In genomic region chr17:34808599-34809205, GRCm38 (mm10) we compare ENCODE assay signal across 25 mouse cellular contexts. TPM values are rescaled to one million over a fixed set of nuclear protein-coding genes. Genes with fewer than 3 reads are reported as not detected.
A peak's percentile ranks its signal among the peaks of the same experiment; 100 is the strongest.
DNase-seq lines count a peak whose midpoint lies in the region; ATAC-seq and TF ChIP-seq lines count a peak whose summit lies in the region.
"Had no signal": no experiment of that assay in that cellular context is flagged by ENCODE, and none has a peak within 500 bp of the region (broad histone marks: within the 10 kb centered on the region; RNA-seq: fewer than 3 reads in every experiment).

No protein-coding gene starts in this region.

- no peaks in the 10 kb centered on the region for H3K36me3 ChIP-seq in liver, embryonic 12.5 days
- H3K36me3 ChIP-seq in liver, embryonic 14.5 days (replicated peaks; ENCODE audit: control insufficient read depth, insufficient read depth, low read depth) = no peaks in the 10 kb centered on the region
- H3K36me3 ChIP-seq: embryonic facial prominence, embryonic 12.5 days; heart, embryonic 15.5 days; hindbrain, embryonic 12.5 days; lung, embryonic 15.5 days; midbrain, embryonic 10.5 days had no signal

- no peak for TF ChIP-seq EP300 in liver, embryonic 14.5 days (IDR thresholded peaks at IDR 0.05; ENCODE audit: low read depth)

- H3K4me1 ChIP-seq in liver, embryonic 12.5 days = no peaks in the 10 kb centered on the region
- peaks cover 0 to 3% of the 10 kb centered on the region in 2 experiments; a peak in 2 of 4 replicates for H3K4me1 ChIP-seq in liver, embryonic 14.5 days (replicated peaks; ENCODE audit: control insufficient read depth in 2 of 2, insufficient read depth in 2 of 2, low read length in 1 of 2)
- H3K4me1 ChIP-seq: embryonic facial prominence, embryonic 12.5 days; heart, embryonic 15.5 days; hindbrain, embryonic 12.5 days; lung, embryonic 15.5 days; midbrain, embryonic 10.5 days had no signal

- H3K9ac ChIP-seq in liver, embryonic 12.5 days = no peak overlapping the region
- no peak overlapping the region for H3K9ac ChIP-seq in liver, embryonic 14.5 days (replicated peaks)
- H3K9ac ChIP-seq: embryonic facial prominence, embryonic 12.5 days; heart, embryonic 15.5 days; hindbrain, embryonic 12.5 days; lung, embryonic 15.5 days had no signal

- no peak overlapping the region for H3K4me2 ChIP-seq in liver, embryonic 12.5 days
- no peak overlapping the region for H3K4me2 ChIP-seq in liver, embryonic 14.5 days (ENCODE audit: low read depth)
- H3K4me2 ChIP-seq: embryonic facial prominence, embryonic 12.5 days; heart, embryonic 15.5 days; hindbrain, embryonic 12.5 days; lung, embryonic 15.5 days had no signal

- peaks cover 7% of the 10 kb centered on the region; the same call in 1 of the 2 replicates for H3K9me3 ChIP-seq in liver, embryonic 12.5 days (replicated peaks)
- peaks cover 2% of the 10 kb centered on the region; the same call in 1 of the 2 replicates for H3K9me3 ChIP-seq in liver, embryonic 14.5 days (ENCODE audit: control insufficient read depth, low read length)

- no peak overlapping the region for H3K4me3 ChIP-seq in liver, embryonic 12.5 days
- no peak overlapping the region for H3K4me3 ChIP-seq in liver, embryonic 14.5 days (ENCODE audit: insufficient read depth in 1 of 2, low read depth in 2 of 2, low read length in 2 of 2)
- H3K4me3 ChIP-seq: embryonic facial prominence, embryonic 12.5 days; heart, embryonic 15.5 days; hindbrain, embryonic 12.5 days; lung, embryonic 15.5 days; midbrain, embryonic 10.5 days had no signal

- WGBS in liver, embryonic 12.5 days (ENCODE audit: insufficient replicate concordance) = 61% methylated on average over 6 of the region's 6 CpGs
- WGBS in liver, embryonic 14.5 days (ENCODE audit: insufficient replicate concordance) = 50% methylated on average over 6 of the region's 6 CpGs

- TF ChIP-seq CTCF in liver, embryonic 14.5 days (IDR thresholded peaks at IDR 0.05; ENCODE audit: low read depth) = no peak

- H3K27ac ChIP-seq in liver, embryonic 12.5 days = peak overlapping the region; percentile 56; the same call in 1 of the 2 replicates
- no peak overlapping the region for H3K27ac ChIP-seq in liver, embryonic 14.5 days
- H3K27ac ChIP-seq: embryonic facial prominence, embryonic 12.5 days; heart, embryonic 15.5 days; hindbrain, embryonic 12.5 days; kidney, postnatal 0 days; lung, embryonic 15.5 days; midbrain, embryonic 10.5 days had no signal

- H3K27me3 ChIP-seq in liver, embryonic 12.5 days (replicated peaks) = no peaks in the 10 kb centered on the region
- no peaks in the 10 kb centered on the region for H3K27me3 ChIP-seq in liver, embryonic 14.5 days (ENCODE audit: control insufficient read depth, insufficient read depth, low read length)
- H3K27me3 ChIP-seq: embryonic facial prominence, embryonic 12.5 days; heart, embryonic 15.5 days; hindbrain, embryonic 12.5 days; lung, embryonic 15.5 days had no signal

- peak; percentile 18 to 53 for DNase-seq in cerebellum, postnatal 25 days
- DNase-seq in cerebellum, adult 9-11 months = no peak
- no peak for DNase-seq in liver
- DNase-seq in liver, embryonic 14.5 days (ENCODE audit: low read depth in 3 of 3, low spot score in 3 of 3) = peak in 2 of 3 experiments; percentile 4 to 13
- peak; percentile 74 for DNase-seq in yolk sac, embryonic 10.5 days (ENCODE audit: low spot score)
- DNase-seq in right cerebral cortex, adult 2 months (ENCODE audit: low spot score in 2 of 2) = no peak
- DNase-seq: adrenal gland, postnatal 10 days; B cell, adult 2 months; cerebellum, adult 11-12 months; embryo, embryonic 11 days; kidney, adult 8-10 months; layer of hippocampus, postnatal 36 days; left cerebral cortex, postnatal 4 days; spleen, adult 18-20 months had no signal

- peak; percentile 35; the same call in 1 of the 2 replicates for ATAC-seq in liver, embryonic 12.5 days
- peak; percentile 63 for ATAC-seq in liver, embryonic 14.5 days (ENCODE audit: insufficient read depth)
- ATAC-seq: forebrain, embryonic 16.5 days; intestine, embryonic 16.5 days; midbrain, embryonic 16.5 days had no signal

RNA-seq across cellular contexts. Expression of gene Cyp21a1, which starts 4.3 kb away (rescaled TPM):
- not detected in 2 replicates for polyA plus RNA-seq in liver, embryonic 12.5 days (2016; fragmentation: Nextera tagmentation; extraction: Ambion mirVana)
- 0.02 TPM in 1 of 2 replicates, not detected in the other for polyA plus RNA-seq in liver, embryonic 14.5 days (2012; rRNA removed)
- not detected in 2 replicates for polyA plus RNA-seq in liver, embryonic 14.5 days (2014; fragmentation: Nextera tagmentation; extraction: Ambion mirVana)
- polyA plus RNA-seq: embryonic facial prominence, embryonic 12.5 days; forebrain, embryonic 16.5 days; heart, embryonic 15.5 days; hindbrain, embryonic 12.5 days; lung, embryonic 15.5 days; midbrain, embryonic 10.5 days; midbrain, embryonic 16.5 days; neural tube, embryonic 11.5 days had no signal

RNA-seq across cellular contexts. Expression of gene Stk19, which starts 28.0 kb away (rescaled TPM):
- 18.0 and 18.6 TPM in 2 replicates for polyA plus RNA-seq in liver, embryonic 12.5 days (2016; fragmentation: Nextera tagmentation; extraction: Ambion mirVana)
- polyA plus RNA-seq in liver, embryonic 14.5 days (2012; rRNA removed) = 12.8 and 14.8 TPM in 2 replicates
- 10.6 and 13.3 TPM in 2 replicates for polyA plus RNA-seq in liver, embryonic 14.5 days (2014; fragmentation: Nextera tagmentation; extraction: Ambion mirVana)

RNA-seq across cellular contexts. Expression of gene Dxo, which starts 28.1 kb away (rescaled TPM):
- polyA plus RNA-seq in liver, embryonic 12.5 days (2016; fragmentation: Nextera tagmentation; extraction: Ambion mirVana) = 37.0 and 38.8 TPM in 2 replicates
- 27.7 and 30.6 TPM in 2 replicates for polyA plus RNA-seq in liver, embryonic 14.5 days (2012; rRNA removed)
- 24.0 and 28.1 TPM in 2 replicates for polyA plus RNA-seq in liver, embryonic 14.5 days (2014; fragmentation: Nextera tagmentation; extraction: Ambion mirVana)

RNA-seq across cellular contexts. Expression of gene Skiv2l, which starts 41.3 kb away (rescaled TPM):
- polyA plus RNA-seq in liver, embryonic 12.5 days (2016; fragmentation: Nextera tagmentation; extraction: Ambion mirVana) = 34.0 and 39.5 TPM in 2 replicates
- polyA plus RNA-seq in liver, embryonic 14.5 days (2012; rRNA removed) = 21.4 and 22.3 TPM in 2 replicates
- 15.0 and 20.2 TPM in 2 replicates for polyA plus RNA-seq in liver, embryonic 14.5 days (2014; fragmentation: Nextera tagmentation; extraction: Ambion mirVana)

RNA-seq across cellular contexts. Expression of gene Nelfe, which starts 41.5 kb away (rescaled TPM):
- 69.3 and 72.0 TPM in 2 replicates for polyA plus RNA-seq in liver, embryonic 12.5 days (2016; fragmentation: Nextera tagmentation; extraction: Ambion mirVana)
- polyA plus RNA-seq in liver, embryonic 14.5 days (2012; rRNA removed) = 26.9 and 37.5 TPM in 2 replicates
- polyA plus RNA-seq in liver, embryonic 14.5 days (2014; fragmentation: Nextera tagmentation; extraction: Ambion mirVana) = 42.7 and 49.2 TPM in 2 replicates

Comparison
In these comparisons a context has a peak if more than half of its experiments do, and no peak if none do; other contexts are left out.
1. DNase-seq: peak in cerebellum, postnatal 25 days (2 of 2), liver, embryonic 14.5 days (2 of 3) and yolk sac, embryonic 10.5 days (single experiment); none in cerebellum, adult 9-11 months (single experiment), liver (single experiment) and right cerebral cortex, adult 2 months (0 of 2).